Mouse (Mus musculus): ENCODE results near the gene Tmem130. TPM values are rescaled to one million over a fixed set of nuclear protein-coding genes. Genes with fewer than 3 reads are reported as not detected.

Gene Tmem130
- polyA plus RNA-seq, 1 experiment: 117 TPM

GRCm38 (mm10) chr5:144752432-144752831 lies 9.2 kb downstream of the Tmem130 start:
- Histone ChIP-seq H3K27ac (ENCODE audit: insufficient read depth, low read length) (no peak overlapping the region), H3K4me1 (ENCODE audit: control insufficient read depth, insufficient read depth, low read length) (no peaks in the 10 kb centered on the region), H3K4me3 (ENCODE audit: insufficient read depth, low read length) (no peak overlapping the region)
- TF ChIP-seq CTCF (IDR thresholded peaks at IDR 0.05; ENCODE audit: extremely low read depth, insufficient read depth, low read length) (no peak), POLR2A (IDR thresholded peaks at IDR 0.05; ENCODE audit: extremely low read depth, insufficient read depth, low read length) (no peak)

GRCm38 (mm10) chr5:144737101-144737500 lies 24.5 kb downstream of the Tmem130 start:
- Histone ChIP-seq H3K27ac (ENCODE audit: insufficient read depth, low read length) (no peak overlapping the region), H3K4me3 (ENCODE audit: insufficient read depth, low read length) (no peak overlapping the region), H3K4me1 (ENCODE audit: control insufficient read depth, insufficient read depth, low read length) (no peaks in the 10 kb centered on the region)
- TF ChIP-seq CTCF (IDR thresholded peaks at IDR 0.05; ENCODE audit: extremely low read depth, insufficient read depth, low read length) (no peak), POLR2A (IDR thresholded peaks at IDR 0.05; ENCODE audit: extremely low read depth, insufficient read depth, low read length) (no peak)

- Histone ChIP-seq H3K27ac (ENCODE audit: insufficient read depth, low read length) (no peak overlapping the region), H3K4me3 (ENCODE audit: insufficient read depth, low read length) (no peak overlapping the region), H3K4me1 (ENCODE audit: control insufficient read depth, insufficient read depth, low read length) (no peaks in the 10 kb centered on the region)
- TF ChIP-seq CTCF (IDR thresholded peaks at IDR 0.05; ENCODE audit: extremely low read depth, insufficient read depth, low read length): peak; percentile 90
- no peak for TF ChIP-seq POLR2A (IDR thresholded peaks at IDR 0.05; ENCODE audit: extremely low read depth, insufficient read depth, low read length)
These were observed 26.7 kb downstream of the Tmem130 start for GRCm38 (mm10) chr5:144734949-144735348.

- Histone ChIP-seq H3K4me3 (ENCODE audit: insufficient read depth, low read length) (no peak overlapping the region), H3K27ac (ENCODE audit: insufficient read depth, low read length) (no peak overlapping the region), H3K4me1 (ENCODE audit: control insufficient read depth, insufficient read depth, low read length) (no peaks in the 10 kb centered on the region)
- TF ChIP-seq POLR2A (IDR thresholded peaks at IDR 0.05; ENCODE audit: extremely low read depth, insufficient read depth, low read length) (no peak), CTCF (IDR thresholded peaks at IDR 0.05; ENCODE audit: extremely low read depth, insufficient read depth, low read length) (peak; percentile 92)
These were observed 27.7 kb downstream of the Tmem130 start for GRCm38 (mm10) chr5:144733953-144734352.

GRCm38 (mm10) chr5:144729216-144729615 lies 32.4 kb downstream of the Tmem130 start:
- Histone ChIP-seq H3K27ac (ENCODE audit: insufficient read depth, low read length) (no peak overlapping the region), H3K4me3 (ENCODE audit: insufficient read depth, low read length) (no peak overlapping the region), H3K4me1 (ENCODE audit: control insufficient read depth, insufficient read depth, low read length) (no peaks in the 10 kb centered on the region)
- TF ChIP-seq CTCF (IDR thresholded peaks at IDR 0.05; ENCODE audit: extremely low read depth, insufficient read depth, low read length) (no peak), POLR2A (IDR thresholded peaks at IDR 0.05; ENCODE audit: extremely low read depth, insufficient read depth, low read length) (no peak)

- TF ChIP-seq CTCF (IDR thresholded peaks at IDR 0.05; ENCODE audit: extremely low read depth, insufficient read depth, low read length): no peak
- TF ChIP-seq POLR2A (IDR thresholded peaks at IDR 0.05; ENCODE audit: extremely low read depth, insufficient read depth, low read length): no peak
- no peaks in the 10 kb centered on the region for H3K4me1 ChIP-seq (ENCODE audit: control insufficient read depth, insufficient read depth, low read length)
- H3K4me3 ChIP-seq (ENCODE audit: insufficient read depth, low read length): no peak overlapping the region
- H3K27ac ChIP-seq (ENCODE audit: insufficient read depth, low read length): no peak overlapping the region
These were observed 33.4 kb downstream of the Tmem130 start for GRCm38 (mm10) chr5:144728237-144728636.

GRCm38 (mm10) chr5:144727119-144727518 lies 34.5 kb downstream of the Tmem130 start:
- TF ChIP-seq CTCF (IDR thresholded peaks at IDR 0.05; ENCODE audit: extremely low read depth, insufficient read depth, low read length) (peak; percentile 85), POLR2A (IDR thresholded peaks at IDR 0.05; ENCODE audit: extremely low read depth, insufficient read depth, low read length) (no peak)
- no peak overlapping the region for H3K27ac ChIP-seq (ENCODE audit: insufficient read depth, low read length)
- no peak overlapping the region for H3K4me3 ChIP-seq (ENCODE audit: insufficient read depth, low read length)
- H3K4me1 ChIP-seq (ENCODE audit: control insufficient read depth, insufficient read depth, low read length): no peaks in the 10 kb centered on the region

- no peak for TF ChIP-seq POLR2A (IDR thresholded peaks at IDR 0.05; ENCODE audit: extremely low read depth, insufficient read depth, low read length)
- 0 out of 2 replicates have a peak, but pooled peaks have one; percentile 6 for TF ChIP-seq CTCF (IDR thresholded peaks at IDR 0.05; ENCODE audit: extremely low read depth, insufficient read depth, low read length)
- Histone ChIP-seq H3K4me1 (ENCODE audit: control insufficient read depth, insufficient read depth, low read length) (no peaks in the 10 kb centered on the region), H3K4me3 (ENCODE audit: insufficient read depth, low read length) (no peak overlapping the region), H3K27ac (ENCODE audit: insufficient read depth, low read length) (no peak overlapping the region)
These were observed 36.1 kb downstream of the Tmem130 start for GRCm38 (mm10) chr5:144725554-144725953.

- TF ChIP-seq CTCF (IDR thresholded peaks at IDR 0.05; ENCODE audit: extremely low read depth, insufficient read depth, low read length) (no peak), POLR2A (IDR thresholded peaks at IDR 0.05; ENCODE audit: extremely low read depth, insufficient read depth, low read length) (no peak)
- no peak overlapping the region for H3K4me3 ChIP-seq (ENCODE audit: insufficient read depth, low read length)
- peaks cover 1% of the 10 kb centered on the region; the same call in 1 of the 2 replicates for H3K4me1 ChIP-seq (ENCODE audit: control insufficient read depth, insufficient read depth, low read length)
- no peak overlapping the region for H3K27ac ChIP-seq (ENCODE audit: insufficient read depth, low read length)
These were observed 36.7 kb downstream of the Tmem130 start for GRCm38 (mm10) chr5:144724926-144725325.

GRCm38 (mm10) chr5:144720281-144720680 lies 41.3 kb downstream of the Tmem130 start:
- TF ChIP-seq CTCF (IDR thresholded peaks at IDR 0.05; ENCODE audit: extremely low read depth, insufficient read depth, low read length): no peak
- no peak for TF ChIP-seq POLR2A (IDR thresholded peaks at IDR 0.05; ENCODE audit: extremely low read depth, insufficient read depth, low read length)
- Histone ChIP-seq H3K4me1 (ENCODE audit: control insufficient read depth, insufficient read depth, low read length) (peaks cover 1% of the 10 kb centered on the region), H3K4me3 (ENCODE audit: insufficient read depth, low read length) (no peak overlapping the region), H3K27ac (ENCODE audit: insufficient read depth, low read length) (no peak overlapping the region)

All from cortical plate, adult 2 months (tissue).